Mouse (Mus musculus): ENCODE data around the gene Cherp.
A peak's percentile ranks its signal among the peaks of the same experiment; 100 is the strongest.

Gene Cherp

GRCm38 (mm10) chr8:72485456-72486199, 10.6 kb upstream of the Cherp start:
- no peak for DNase-seq (ENCODE audit: low read depth, low spot score)

- no peak for DNase-seq (ENCODE audit: low read depth, low spot score)
These were observed 4.3 kb downstream of the Cherp start for GRCm38 (mm10) chr8:72470684-72471083.

GRCm38 (mm10) chr8:72469984-72470383, 5.0 kb downstream of the Cherp start:
- no peak for DNase-seq (ENCODE audit: low read depth, low spot score)

- DNase-seq (ENCODE audit: low read depth, low spot score), result no peak
These were observed 5.8 kb downstream of the Cherp start for GRCm38 (mm10) chr8:72469243-72469642.

- no peak for DNase-seq (ENCODE audit: low read depth, low spot score)
These were observed 10.8 kb downstream of the Cherp start for GRCm38 (mm10) chr8:72464211-72464610.

- no peak for DNase-seq (ENCODE audit: low read depth, low spot score)
These were observed 15.0 kb downstream of the Cherp start for GRCm38 (mm10) chr8:72459881-72460533.

GRCm38 (mm10) chr8:72458457-72458856, 16.6 kb downstream of the Cherp start:
- DNase-seq (ENCODE audit: low read depth, low spot score), result no peak

GRCm38 (mm10) chr8:72457806-72458205, 17.2 kb downstream of the Cherp start:
- DNase-seq (ENCODE audit: low read depth, low spot score), result no peak

- no peak for DNase-seq (ENCODE audit: low read depth, low spot score)
These were observed 19.7 kb downstream of the Cherp start for GRCm38 (mm10) chr8:72455317-72455716.

- DNase-seq (ENCODE audit: low read depth, low spot score), result no peak
These were observed 21.1 kb downstream of the Cherp start for GRCm38 (mm10) chr8:72453904-72454303.

GRCm38 (mm10) chr8:72451516-72451915, 23.5 kb downstream of the Cherp start:
- DNase-seq (ENCODE audit: low read depth, low spot score), result no peak

- DNase-seq (ENCODE audit: low read depth, low spot score), result no peak
These were observed 30.0 kb downstream of the Cherp start for GRCm38 (mm10) chr8:72445071-72445470.

- no peak for DNase-seq (ENCODE audit: low read depth, low spot score)
These were observed 31.1 kb downstream of the Cherp start for GRCm38 (mm10) chr8:72443994-72444350.

GRCm38 (mm10) chr8:72443338-72443993, 31.6 kb downstream of the Cherp start, which contains the start of the genes Calr3 and 1700030K09Rik:
Gene Calr3 (minus strand): TSS chr8:72443870.
Gene 1700030K09Rik (plus strand): TSS chr8:72443880.
- peak; percentile 97 for DNase-seq (ENCODE audit: low read depth, low spot score)

GRCm38 (mm10) chr8:72438248-72439015, 36.6 kb downstream of the Cherp start:
- no peak for DNase-seq (ENCODE audit: low read depth, low spot score)

GRCm38 (mm10) chr8:72434952-72435351, 40.1 kb downstream of the Cherp start:
- no peak for DNase-seq (ENCODE audit: low read depth, low spot score)

- DNase-seq (ENCODE audit: low read depth, low spot score), result peak; percentile 42
These were observed 45.4 kb downstream of the Cherp start for GRCm38 (mm10) chr8:72429676-72430075.

GRCm38 (mm10) chr8:72422926-72423325, 52.1 kb downstream of the Cherp start:
- DNase-seq (ENCODE audit: low read depth, low spot score), result peak; percentile 60

GRCm38 (mm10) chr8:72421362-72422335, 53.4 kb downstream of the Cherp start, which contains the start of gene Eps15l1:
Gene Eps15l1 (minus strand): TSS chr8:72421460.
- DNase-seq (ENCODE audit: low read depth, low spot score), result peak; percentile 99

- peak; percentile 77 for DNase-seq (ENCODE audit: low read depth, low spot score)
These were observed 54.3 kb downstream of the Cherp start for GRCm38 (mm10) chr8:72420571-72421361.

All from A20 (cell line).